Mouse (Mus musculus) ES-Bruce4 (cell line): ENCODE data around the gene Ccdc180.

Experiments used
- CTCF ChIP-seq: IDR thresholded peaks from one replicate; pipeline ENCODE4 v1.8.1; 2011; ENCODE audit warnings: low read depth, low read length
- EP300 ChIP-seq: IDR thresholded peaks from 2 replicates; pipeline ENCODE4 v1.6.1; 2011; ENCODE audit warnings: low read depth, low read length; ENCODE audit not compliant: insufficient read depth
- POLR2A ChIP-seq: IDR thresholded peaks from one replicate; pipeline ENCODE4 v1.8.1; 2011; ENCODE audit warnings: low read length; ENCODE audit not compliant: insufficient read depth

GRCm38 (mm10) chr4:45979916-45980315 is 89.8 kb downstream of the Ccdc180 start:
- TF ChIP-seq POLR2A (no peak), CTCF (no peak), EP300 (no peak)
